Mouse (Mus musculus) kidney, embryonic 14.5 days (tissue): ENCODE results near the gene Ms4a1. TPM values are rescaled to one million over a fixed set of nuclear protein-coding genes. Genes with fewer than 3 reads are reported as not detected.
"Not testable (repeated sequence)": the region's sequence is repeated elsewhere in the genome, so short reads cannot be mapped to it uniquely, and the experiment has no call there.

Source experiments
- ATAC-seq: fragments of 200-750 bp; cut with Nextera tagmentation; 2 replicates; pipeline ENCODE4 v1.8.0; 2017; ENCODE audit warnings: moderate number of reproducible peaks, mild to moderate bottlenecking, moderate TSS enrichment, moderate library complexity; ENCODE audit not compliant: low FRiP score, low TSS enrichment
- H3K27ac ChIP-seq: fragments of 300-500 bp; sonication (generic); 2 replicates; pipeline ENCODE4 v1.5.1; 2014; ENCODE audit warnings: low read depth, mild to moderate bottlenecking, low read length, moderate library complexity, mixed read lengths
- H3K27me3 ChIP-seq: fragments of 300-500 bp; sonication (generic); 2 replicates; pipeline ENCODE4 v1.6.1; 2014; ENCODE audit warnings: mild to moderate bottlenecking, low read length; ENCODE audit not compliant: control insufficient read depth, insufficient read depth
- H3K36me3 ChIP-seq: fragments of 300-500 bp; sonication (generic); 2 replicates; pipeline ENCODE4 v1.6.1; 2014; ENCODE audit warnings: low read length, mixed read lengths; ENCODE audit not compliant: control insufficient read depth, insufficient read depth
- H3K4me1 ChIP-seq: fragments of 300-500 bp; sonication (generic); 2 replicates; pipeline ENCODE4 v1.6.1; 2014; ENCODE audit warnings: low read length, mixed read lengths; ENCODE audit not compliant: control insufficient read depth, insufficient read depth
- H3K4me2 ChIP-seq: fragments of 300-500 bp; sonication (generic); replicated peaks from 2 replicates; pipeline ENCODE4 v1.6.1; 2014; ENCODE audit warnings: low read depth, mild to moderate bottlenecking, low read length
- H3K4me3 ChIP-seq: fragments of 300-500 bp; sonication (generic); 2 replicates; pipeline ENCODE4 v1.5.1; 2014; ENCODE audit warnings: mild to moderate bottlenecking, low read length
- H3K9ac ChIP-seq: fragments of 300-500 bp; sonication (generic); 2 replicates; pipeline ENCODE4 v1.6.1; 2014; ENCODE audit warnings: low read depth, mild to moderate bottlenecking, low read length, moderate library complexity
- H3K9me3 ChIP-seq: fragments of 300-500 bp; sonication (generic); 2 replicates; pipeline ENCODE4 v1.6.1; 2016; ENCODE audit warnings: low read length; ENCODE audit not compliant: control insufficient read depth
- whole genome bisulfite sequencing: fragments of 180-500 bp; shearing (Covaris S2); extraction: QIAGEN DNeasy Blood & Tissue Kit; methylation state at CpG from one replicate; pipeline ENCODE4 v1.1.7; 2014; 5-methylcytosine and 5-hydroxymethylcytosine counted together
- polyA plus RNA-seq: library from polyadenylated mRNA; unstranded; fragments of >200 nt; fragmentation: Nextera tagmentation; extraction: Ambion mirVana; gene quantifications from 2 replicates; pipeline ENCODE4 v1.2.1, GENCODE M21; 2014

Ms4a1 gene
- not detected in 2 replicates for polyA plus RNA-seq

GRCm38 (mm10) chr19:11266052-11266845 lies at the start of gene Ms4a1:
Gene Ms4a1, minus strand, starts transcription at chr19:11266241.
- Histone ChIP-seq H3K27me3 (no peaks in the 10 kb centered on the region), H3K4me3 (no peak within 1 kb of the TSS), H3K27ac (no peak within 1 kb of the TSS), H3K4me2 (no peak within 1 kb of the TSS), H3K4me1 (no peaks in the 10 kb centered on the region), H3K9ac (no peak within 1 kb of the TSS), H3K9me3 (no peaks in the 10 kb centered on the region), H3K36me3 (no peaks in the 10 kb centered on the region)
- no peak for ATAC-seq
- 84% methylated on average over 8 of the region's 8 CpGs for WGBS

GRCm38 (mm10) chr19:11314354-11314753 lies 48.3 kb upstream of the Ms4a1 start, which contains the start of gene Ms4a14:
Gene Ms4a14, minus strand, starts transcription at chr19:11314454.
- Histone ChIP-seq H3K4me3 (no peak within 1 kb of the TSS), H3K27me3 (no peaks in the 10 kb centered on the region), H3K36me3 (no peaks in the 10 kb centered on the region), H3K9ac (no peak within 1 kb of the TSS), H3K27ac (no peak within 1 kb of the TSS), H3K4me1 (no peaks in the 10 kb centered on the region), H3K9me3 (no peaks in the 10 kb centered on the region; the same call in 1 of the 2 replicates), H3K4me2 (no peak within 1 kb of the TSS)
- WGBS, result 86% methylated on average over 1 of the region's 1 CpGs
- no peak for ATAC-seq

GRCm38 (mm10) chr19:11308888-11309287 lies 42.8 kb upstream of the Ms4a1 start:
- no peaks in the 10 kb centered on the region for H3K9me3 ChIP-seq
- H3K4me3 ChIP-seq, result no peak overlapping the region
- H3K9ac ChIP-seq, result no peak overlapping the region
- no peaks in the 10 kb centered on the region for H3K27me3 ChIP-seq
- H3K27ac ChIP-seq, result no peak overlapping the region
- ATAC-seq, result no peak
- H3K36me3 ChIP-seq, result no peaks in the 10 kb centered on the region
- H3K4me2 ChIP-seq, result no peak overlapping the region
- H3K4me1 ChIP-seq, result no peaks in the 10 kb centered on the region

- not testable (repeated sequence) for H3K9ac ChIP-seq, H3K27ac ChIP-seq, H3K36me3 ChIP-seq, H3K4me3 ChIP-seq, H3K4me2 ChIP-seq, H3K4me1 ChIP-seq, ATAC-seq, H3K27me3 ChIP-seq, H3K9me3 ChIP-seq
- WGBS, result 53% methylated on average over 4 of the region's 4 CpGs
Measured at GRCm38 (mm10) chr19:11299529-11299928, 33.5 kb upstream of the Ms4a1 start.

GRCm38 (mm10) chr19:11298939-11299338 lies 32.9 kb upstream of the Ms4a1 start:
- H3K27me3 ChIP-seq, result no peaks in the 10 kb centered on the region
- no peaks in the 10 kb centered on the region for H3K9me3 ChIP-seq
- H3K4me3 ChIP-seq, result no peak overlapping the region
- no peak overlapping the region for H3K9ac ChIP-seq
- H3K27ac ChIP-seq, result no peak overlapping the region
- 69% methylated on average over 2 of the region's 2 CpGs for WGBS
- ATAC-seq, result no peak
- no peak overlapping the region for H3K4me2 ChIP-seq
- H3K36me3 ChIP-seq, result no peaks in the 10 kb centered on the region
- no peaks in the 10 kb centered on the region for H3K4me1 ChIP-seq

- H3K27ac ChIP-seq, H3K4me1 ChIP-seq, H3K9me3 ChIP-seq, H3K27me3 ChIP-seq, H3K36me3 ChIP-seq, H3K9ac ChIP-seq, ATAC-seq: not testable (repeated sequence)
- peak overlapping the region; percentile 35; the same call in 1 of the 2 replicates for H3K4me3 ChIP-seq
- H3K4me2 ChIP-seq, result peak overlapping the region; percentile 46
- WGBS, result 12% methylated on average over 3 of the region's 3 CpGs
Measured at GRCm38 (mm10) chr19:11293616-11294015, 27.6 kb upstream of the Ms4a1 start.

- Histone ChIP-seq H3K27ac (no peak overlapping the region), H3K36me3 (no peaks in the 10 kb centered on the region), H3K4me2 (peak overlapping the region; percentile 46), H3K9ac (peak overlapping the region; percentile 51; the same call in 1 of the 2 replicates), H3K9me3 (no peaks in the 10 kb centered on the region), H3K4me1 (no peaks in the 10 kb centered on the region), H3K4me3 (peak overlapping the region; percentile 35), H3K27me3 (no peaks in the 10 kb centered on the region)
- no peak for ATAC-seq
- 10% methylated on average over 12 of the region's 12 CpGs for WGBS
Measured at GRCm38 (mm10) chr19:11292990-11293389, 26.9 kb upstream of the Ms4a1 start.

GRCm38 (mm10) chr19:11283773-11284172 lies 17.7 kb upstream of the Ms4a1 start, which contains the start of gene Ms4a5:
Gene Ms4a5, minus strand, starts transcription at chr19:11283873.
- Histone ChIP-seq H3K9ac (no peak within 1 kb of the TSS), H3K4me3 (no peak within 1 kb of the TSS), H3K27ac (no peak within 1 kb of the TSS), H3K4me1 (no peaks in the 10 kb centered on the region), H3K36me3 (no peaks in the 10 kb centered on the region), H3K27me3 (no peaks in the 10 kb centered on the region), H3K4me2 (no peak within 1 kb of the TSS), H3K9me3 (no peaks in the 10 kb centered on the region)
- ATAC-seq, result no peak
- WGBS, result 96% methylated on average over 2 of the region's 2 CpGs

- Histone ChIP-seq H3K36me3 (no peaks in the 10 kb centered on the region), H3K4me3 (no peak overlapping the region), H3K4me2 (no peak overlapping the region), H3K9ac (no peak overlapping the region), H3K4me1 (no peaks in the 10 kb centered on the region), H3K27ac (no peak overlapping the region), H3K27me3 (no peaks in the 10 kb centered on the region), H3K9me3 (no peaks in the 10 kb centered on the region)
- 86% methylated on average over 3 of the region's 3 CpGs for WGBS
- no peak for ATAC-seq
Measured at GRCm38 (mm10) chr19:11280223-11280622, 14.2 kb upstream of the Ms4a1 start.
